Mouse (Mus musculus): ENCODE results near the gene Btbd35f30. TPM values are rescaled to one million over a fixed set of nuclear protein-coding genes. Genes with fewer than 3 reads are reported as not detected.
"Not testable (repeated sequence)": the region's sequence is repeated elsewhere in the genome, so short reads cannot be mapped to it uniquely, and the experiment has no call there.

Btbd35f30 gene
- total RNA-seq (2021), result not detected

DNA sequence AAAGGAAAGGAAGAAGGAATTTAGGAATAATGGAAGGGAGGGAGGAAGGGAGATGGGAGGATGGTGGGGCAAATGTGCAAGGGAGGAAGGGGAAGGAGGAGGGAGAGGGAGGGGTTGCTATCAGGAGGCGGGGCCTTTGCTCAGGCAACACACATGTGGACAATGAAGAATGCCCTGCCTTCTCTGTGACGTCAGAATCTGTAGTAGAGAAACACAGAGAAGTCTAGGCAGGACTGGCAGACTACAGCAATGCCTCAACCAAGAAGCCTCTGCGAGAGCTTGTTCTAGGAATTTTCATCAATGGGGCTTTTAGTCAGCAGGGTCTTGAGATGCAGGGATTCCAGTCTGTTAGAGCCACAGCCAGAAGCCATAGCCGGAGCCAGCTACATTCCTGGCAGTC is at the start of gene Btbd35f30:
Gene Btbd35f30, plus strand, starts transcription at position 301 of the 400 bp plus-strand sequence.
- not testable (repeated sequence) for DNase-seq

DNA sequence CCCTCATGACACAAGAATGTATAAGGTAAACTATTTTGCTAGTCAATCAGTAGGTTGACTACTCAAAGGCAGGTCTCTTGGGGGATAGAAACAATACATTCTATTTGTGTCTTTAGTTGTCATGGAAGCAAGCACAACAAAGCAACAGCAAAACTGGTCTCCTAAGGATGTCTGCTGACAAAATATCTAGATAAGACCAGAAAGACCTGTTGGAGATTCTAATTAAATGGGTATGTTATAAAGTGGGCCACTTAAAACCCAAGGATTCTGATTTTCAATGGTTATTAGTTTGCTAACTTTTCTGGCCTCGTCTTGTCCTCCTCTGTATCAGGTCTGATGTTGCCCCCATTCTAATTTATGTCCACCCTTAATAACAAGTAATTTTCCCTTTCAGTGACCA is 47.0 kb downstream of the Btbd35f30 start, which contains the start of gene Gm21789:
Gene Gm21789, plus strand, starts transcription at position 301 of the 400 bp plus-strand sequence.
- not testable (repeated sequence) for DNase-seq

Other genes with a start within 250 kb of the Btbd35f30 start
- not detected for gene Gm5926, start 243.9 kb upstream of the Btbd35f30 start, total RNA-seq (2021)
- gene Btbd35f21, start 168.5 kb upstream of the Btbd35f30 start, total RNA-seq (2021), result not detected
- not detected for gene Gm21789, start 47.1 kb downstream of the Btbd35f30 start, total RNA-seq (2021)
- not detected for gene Btbd35f5, start 79.3 kb downstream of the Btbd35f30 start, total RNA-seq (2021)

All from heart, postnatal 4 days (tissue).